Mouse (Mus musculus) limb, embryonic 14.5 days (tissue): ENCODE measurements around the gene Scpep1. TPM values are rescaled to one million over a fixed set of nuclear protein-coding genes. Genes with fewer than 3 reads are reported as not detected.
"Not testable (repeated sequence)": the region's sequence is repeated elsewhere in the genome, so short reads cannot be mapped to it uniquely, and the experiment has no call there.

Source experiments
- ATAC-seq: fragments of 200-750 bp; cut with Nextera tagmentation; 2 replicates; pipeline ENCODE4 v1.8.0; 2017; ENCODE audit warnings: low read depth, moderate number of reproducible peaks, moderate TSS enrichment; ENCODE audit not compliant: low FRiP score
- DNase-seq: peaks from one replicate; pipeline ENCODE4 v3.0.0-alpha.2; 2015; ENCODE audit warnings: low spot score
- H3K27ac ChIP-seq: fragments of 300-500 bp; sonication (generic); replicated peaks from 2 replicates; pipeline ENCODE4 v1.5.1; 2014; ENCODE audit warnings: low read depth, mild to moderate bottlenecking, low read length, moderate library complexity, mixed read lengths
- H3K27me3 ChIP-seq: fragments of 300-500 bp; sonication (generic); 2 replicates; pipeline ENCODE4 v1.6.1; 2014; ENCODE audit warnings: low read length, mixed read lengths; ENCODE audit not compliant: control insufficient read depth, insufficient read depth
- H3K36me3 ChIP-seq: fragments of 300-500 bp; sonication (generic); 2 replicates; pipeline ENCODE4 v1.6.1; 2014; ENCODE audit warnings: mild to moderate bottlenecking, low read length, moderate library complexity, mixed read lengths; ENCODE audit not compliant: control insufficient read depth, insufficient read depth
- H3K4me1 ChIP-seq: fragments of 300-500 bp; sonication (generic); 2 replicates; pipeline ENCODE4 v1.6.1; 2014; ENCODE audit warnings: antibody characterized with exemption, low read length, mixed read lengths; ENCODE audit not compliant: control insufficient read depth, insufficient read depth
- H3K4me2 ChIP-seq: fragments of 300-500 bp; sonication (generic); replicated peaks from 2 replicates; pipeline ENCODE4 v1.6.1; 2014; ENCODE audit warnings: low read depth, mild to moderate bottlenecking, low read length, moderate library complexity; ENCODE audit not compliant: severe bottlenecking
- H3K4me3 ChIP-seq: fragments of 300-500 bp; sonication (generic); replicated peaks from 2 replicates; pipeline ENCODE4 v1.5.1; 2014; ENCODE audit warnings: low read length
- H3K9ac ChIP-seq: fragments of 300-500 bp; sonication (generic); 2 replicates; pipeline ENCODE4 v1.6.1; 2014; ENCODE audit warnings: mild to moderate bottlenecking, low read depth, low read length, moderate library complexity; ENCODE audit not compliant: severe bottlenecking
- H3K9me3 ChIP-seq: fragments of 300-500 bp; sonication (generic); 2 replicates; pipeline ENCODE4 v1.6.1; 2016; ENCODE audit warnings: low read length; ENCODE audit not compliant: control insufficient read depth
- POLR2A ChIP-seq: fragments of 200-500 bp; IDR thresholded peaks from 2 replicates; pipeline ENCODE4 v1.8.0; 2012; ENCODE audit warnings: inconsistent platforms, mild to moderate bottlenecking, moderate library complexity, borderline replicate concordance; ENCODE audit not compliant: insufficient read depth, insufficient read length; ENCODE audit errors: extremely low read depth
- WGBS: fragments of 180-500 bp; shearing (Covaris S2); extraction: QIAGEN DNeasy Blood & Tissue Kit; methylation state at CpG from one replicate; pipeline ENCODE4 v1.1.7; 2014; 5-methylcytosine and 5-hydroxymethylcytosine counted together
- polyA plus RNA-seq, 2 experiments: library from polyadenylated mRNA; depleted of rRNA in 1 of 2; stranded (reverse) in 1 of 2; unstranded in 1 of 2; fragments of >200 nt; fragmentation: Nextera tagmentation in 1 of 2; extraction: Ambion mirVana in 1 of 2; gene quantifications; 2 replicates each; pipeline versions ENCODE4 v1.2.1 to v1.2.3; 2012 to 2014

Gene Scpep1
- polyA plus RNA-seq, 2 experiments: 46.5 to 83.5 TPM

- ATAC-seq (no peak), DNase-seq (no peak)
- WGBS: 75% methylated on average over 7 of the region's 7 CpGs
- TF ChIP-seq POLR2A: no peak
- H3K9me3 ChIP-seq: no peaks in the 10 kb centered on the region
- H3K27ac ChIP-seq: no peak overlapping the region
- no peak overlapping the region for H3K9ac ChIP-seq
- H3K4me1 ChIP-seq: peaks cover 3% of the 10 kb centered on the region; the same call in 1 of the 2 replicates
- no peak overlapping the region for H3K4me3 ChIP-seq
- no peaks in the 10 kb centered on the region for H3K27me3 ChIP-seq
- H3K4me2 ChIP-seq: no peak overlapping the region
- H3K36me3 ChIP-seq: no peaks in the 10 kb centered on the region
Measured at GRCm38 (mm10) chr11:88901341-88901802, 53.9 kb downstream of the Scpep1 start.

GRCm38 (mm10) chr11:88899561-88899960 is 55.7 kb downstream of the Scpep1 start:
- H3K27ac ChIP-seq: no peak overlapping the region
- no peaks in the 10 kb centered on the region for H3K27me3 ChIP-seq
- no peak for DNase-seq
- no peak overlapping the region for H3K4me2 ChIP-seq
- H3K4me3 ChIP-seq: no peak overlapping the region
- peaks cover 3% of the 10 kb centered on the region; the same call in 1 of the 2 replicates for H3K4me1 ChIP-seq
- no peak for TF ChIP-seq POLR2A
- no peaks in the 10 kb centered on the region for H3K9me3 ChIP-seq
- ATAC-seq: no peak
- no peaks in the 10 kb centered on the region for H3K36me3 ChIP-seq
- 88% methylated on average over 6 of the region's 6 CpGs for WGBS
- H3K9ac ChIP-seq: no peak overlapping the region

GRCm38 (mm10) chr11:88898380-88898763 is 56.9 kb downstream of the Scpep1 start:
- Histone ChIP-seq H3K27me3 (no peaks in the 10 kb centered on the region), H3K9me3 (no peaks in the 10 kb centered on the region), H3K4me1 (peaks cover 3% of the 10 kb centered on the region; the same call in 1 of the 2 replicates), H3K36me3 (no peaks in the 10 kb centered on the region), H3K4me3 (no peak overlapping the region), H3K9ac (no peak overlapping the region), H3K27ac (no peak overlapping the region), H3K4me2 (no peak overlapping the region)
- WGBS: 63% methylated on average over 4 of the region's 4 CpGs
- DNase-seq: no peak
- ATAC-seq: no peak
- TF ChIP-seq POLR2A: no peak

GRCm38 (mm10) chr11:88897624-88898379 is 57.5 kb downstream of the Scpep1 start:
- Histone ChIP-seq H3K4me2 (peak overlapping the region; percentile 45), H3K27ac (0 out of 2 replicates have a peak overlapping the region, but pooled peaks have one; percentile 30), H3K27me3 (no peaks in the 10 kb centered on the region), H3K9me3 (no peaks in the 10 kb centered on the region), H3K4me3 (peak overlapping the region; percentile 11), H3K9ac (no peak overlapping the region), H3K4me1 (peaks cover 3% of the 10 kb centered on the region; the same call in 1 of the 2 replicates), H3K36me3 (no peaks in the 10 kb centered on the region)
- peak; percentile 47 for DNase-seq
- TF ChIP-seq POLR2A: no peak
- WGBS: 19% methylated on average over 15 of the region's 15 CpGs
- peak; percentile 72; the same call in 1 of the 2 replicates for ATAC-seq

- not testable (repeated sequence) for H3K27ac ChIP-seq, ATAC-seq, H3K4me1 ChIP-seq, H3K27me3 ChIP-seq, H3K9me3 ChIP-seq, H3K9ac ChIP-seq, DNase-seq, H3K36me3 ChIP-seq
- WGBS: 45% methylated on average over 21 of the region's 39 CpGs
- peak overlapping the region; percentile 26 for H3K4me3 ChIP-seq
- H3K4me2 ChIP-seq: peak overlapping the region; percentile 29; the same call in 1 of the 2 replicates
Measured at GRCm38 (mm10) chr11:88895800-88896232, 59.4 kb downstream of the Scpep1 start.

- H3K9me3 ChIP-seq, ATAC-seq, H3K27me3 ChIP-seq, H3K4me1 ChIP-seq, H3K27ac ChIP-seq, H3K9ac ChIP-seq, H3K4me2 ChIP-seq, H3K36me3 ChIP-seq, DNase-seq: not testable (repeated sequence)
- WGBS: 60% methylated on average over 16 of the region's 20 CpGs
- peak overlapping the region; percentile 26; the same call in 1 of the 2 replicates for H3K4me3 ChIP-seq
Measured at GRCm38 (mm10) chr11:88895235-88895634, 60.0 kb downstream of the Scpep1 start.

GRCm38 (mm10) chr11:88894279-88894678 is 61.0 kb downstream of the Scpep1 start:
- not testable (repeated sequence) for H3K27ac ChIP-seq, H3K9me3 ChIP-seq, H3K4me2 ChIP-seq, DNase-seq, H3K36me3 ChIP-seq, H3K27me3 ChIP-seq, H3K9ac ChIP-seq, H3K4me1 ChIP-seq, ATAC-seq, H3K4me3 ChIP-seq
- WGBS: over 99% methylated on average over 11 of the region's 14 CpGs

GRCm38 (mm10) chr11:88893501-88893900 is 61.8 kb downstream of the Scpep1 start:
- not testable (repeated sequence) for H3K4me1 ChIP-seq, H3K27me3 ChIP-seq, H3K4me3 ChIP-seq, DNase-seq, H3K36me3 ChIP-seq, ATAC-seq, H3K4me2 ChIP-seq, H3K27ac ChIP-seq, H3K9ac ChIP-seq, H3K9me3 ChIP-seq
- WGBS: no CpG with 5 or more reads among the region's 8 CpGs
